Mouse (Mus musculus): ENCODE data around the gene Nek6. TPM values are rescaled to one million over a fixed set of nuclear protein-coding genes. Genes with fewer than 3 reads are reported as not detected.

Nek6 gene
- total RNA-seq, 2 experiments from 2014 or later: 27.0 to 27.9 TPM

DNA sequence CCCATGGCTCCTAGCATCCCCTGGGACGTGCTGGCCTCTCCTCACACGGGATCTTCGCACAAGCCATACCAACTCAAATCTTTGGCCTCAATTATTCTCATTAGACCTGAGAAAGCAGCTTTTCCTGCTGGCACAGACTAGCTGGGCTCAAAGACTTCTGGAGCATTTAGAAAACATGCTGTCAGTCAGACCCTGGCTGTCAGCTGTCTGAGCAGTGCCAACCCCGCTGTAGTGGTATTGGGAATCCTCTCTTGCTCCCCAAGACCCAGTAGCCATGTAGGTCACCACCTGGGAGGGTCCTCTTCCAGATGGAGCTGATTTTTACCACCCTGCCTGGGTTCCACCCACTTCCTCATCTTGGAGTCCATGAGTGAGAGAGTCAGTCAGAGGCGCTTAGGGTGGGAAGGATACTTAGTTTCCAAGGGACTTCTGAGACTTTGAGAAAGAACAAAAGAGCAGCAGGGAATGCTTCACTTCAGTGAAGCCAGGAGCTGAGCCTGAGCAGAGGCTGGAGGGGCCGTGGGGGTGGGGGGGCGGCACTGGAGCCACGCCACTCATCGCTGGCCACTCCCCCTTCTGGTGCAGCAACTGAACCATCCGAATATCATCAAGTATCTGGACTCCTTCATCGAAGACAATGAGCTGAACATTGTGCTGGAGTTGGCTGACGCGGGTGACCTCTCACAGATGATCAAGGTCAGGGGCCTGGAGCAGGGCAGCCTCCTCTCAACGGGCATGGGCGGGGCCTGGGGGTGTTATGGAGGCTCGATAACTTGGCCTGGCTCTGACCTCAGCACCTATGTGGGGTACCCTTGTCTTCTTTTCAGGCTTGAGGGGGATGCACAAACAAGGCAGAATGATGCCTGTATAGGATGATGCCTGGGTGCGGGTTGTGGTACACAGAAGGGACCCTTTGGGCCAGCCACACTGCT is 49.1 kb downstream of the Nek6 start:
- no peak for DNase-seq (ENCODE audit: low spot score in 2 of 2)
- intact Hi-C loops (cut with DNase I): no loop called here

DNA sequence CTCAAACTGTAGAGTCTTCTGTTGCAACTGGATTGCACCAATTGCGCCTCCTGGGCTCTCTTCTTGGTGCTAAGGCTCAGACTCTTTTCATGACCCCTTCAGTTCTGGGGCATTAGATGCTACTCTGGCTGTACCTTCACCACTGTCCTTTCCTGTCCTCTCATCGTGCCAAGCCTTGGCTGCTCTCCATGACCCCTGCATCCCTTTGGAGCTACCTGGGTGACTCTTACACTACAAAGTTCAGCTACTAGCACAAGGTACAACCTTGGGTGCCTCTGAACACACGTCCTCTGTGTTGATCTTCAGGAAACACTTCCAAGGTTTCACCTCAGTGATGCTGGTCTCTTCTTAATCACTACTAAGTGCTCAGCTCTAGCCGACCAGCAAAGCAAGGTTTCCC is 51.2 kb downstream of the Nek6 start:
- DNase-seq (ENCODE audit: low spot score in 2 of 2): no peak
- intact Hi-C loops (cut with DNase I): no loop called here

DNA sequence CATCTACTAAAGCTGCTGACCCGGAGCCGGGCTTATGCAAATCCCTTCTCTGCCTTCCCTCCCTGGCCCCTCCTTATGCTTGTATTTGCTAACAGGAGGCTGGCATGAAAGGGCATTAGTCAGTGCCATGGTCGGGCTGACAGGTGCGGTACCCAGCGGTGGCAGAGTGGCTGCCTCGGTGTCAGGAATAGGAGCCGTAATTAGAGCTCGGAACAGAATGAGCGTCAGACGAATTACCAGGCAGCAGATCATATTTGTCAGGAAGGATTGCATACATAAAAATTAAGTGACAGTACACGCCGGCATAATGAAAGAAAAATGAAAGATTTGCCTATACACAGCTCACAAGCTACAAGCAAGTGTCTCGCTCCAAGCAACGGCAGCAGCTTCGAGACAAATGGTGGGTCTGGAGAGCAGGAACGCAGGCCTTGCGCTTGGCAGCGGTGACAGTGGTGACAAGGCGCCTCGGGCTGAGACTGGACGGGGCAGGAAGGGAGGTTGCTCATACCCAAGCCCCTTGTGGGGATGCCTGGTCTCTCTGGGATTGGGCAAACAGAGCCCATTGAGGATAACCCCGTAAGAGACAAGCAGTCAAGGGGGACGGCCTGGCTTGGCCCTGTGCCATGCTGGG is 60.6 kb downstream of the Nek6 start:
- intact Hi-C loops (cut with DNase I): no loop called here
- DNase-seq (ENCODE audit: low spot score in 2 of 2): no peak

DNA sequence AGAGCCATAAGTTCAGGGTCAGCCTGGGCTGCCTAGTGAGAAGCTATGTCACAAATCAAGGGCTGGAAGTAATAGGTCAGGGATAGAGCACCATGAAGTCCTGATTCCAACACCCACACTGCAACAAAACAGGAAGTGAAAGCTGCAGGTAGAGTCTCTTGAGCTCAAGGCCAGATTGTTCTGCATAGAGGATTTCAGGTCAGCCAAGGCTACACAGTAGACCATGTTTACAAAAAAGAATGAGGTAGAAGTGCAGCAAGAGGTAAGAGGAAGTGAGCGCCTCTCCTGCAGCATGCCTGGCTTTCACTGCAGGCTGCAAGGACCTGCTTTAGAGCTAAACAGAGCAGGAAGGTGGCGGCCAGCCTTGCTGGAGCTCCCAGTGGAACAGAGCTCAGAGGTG is 63.3 kb downstream of the Nek6 start:
- DNase-seq (ENCODE audit: low spot score in 2 of 2): no peak
- intact Hi-C loops (cut with DNase I): no loop called here

DNA sequence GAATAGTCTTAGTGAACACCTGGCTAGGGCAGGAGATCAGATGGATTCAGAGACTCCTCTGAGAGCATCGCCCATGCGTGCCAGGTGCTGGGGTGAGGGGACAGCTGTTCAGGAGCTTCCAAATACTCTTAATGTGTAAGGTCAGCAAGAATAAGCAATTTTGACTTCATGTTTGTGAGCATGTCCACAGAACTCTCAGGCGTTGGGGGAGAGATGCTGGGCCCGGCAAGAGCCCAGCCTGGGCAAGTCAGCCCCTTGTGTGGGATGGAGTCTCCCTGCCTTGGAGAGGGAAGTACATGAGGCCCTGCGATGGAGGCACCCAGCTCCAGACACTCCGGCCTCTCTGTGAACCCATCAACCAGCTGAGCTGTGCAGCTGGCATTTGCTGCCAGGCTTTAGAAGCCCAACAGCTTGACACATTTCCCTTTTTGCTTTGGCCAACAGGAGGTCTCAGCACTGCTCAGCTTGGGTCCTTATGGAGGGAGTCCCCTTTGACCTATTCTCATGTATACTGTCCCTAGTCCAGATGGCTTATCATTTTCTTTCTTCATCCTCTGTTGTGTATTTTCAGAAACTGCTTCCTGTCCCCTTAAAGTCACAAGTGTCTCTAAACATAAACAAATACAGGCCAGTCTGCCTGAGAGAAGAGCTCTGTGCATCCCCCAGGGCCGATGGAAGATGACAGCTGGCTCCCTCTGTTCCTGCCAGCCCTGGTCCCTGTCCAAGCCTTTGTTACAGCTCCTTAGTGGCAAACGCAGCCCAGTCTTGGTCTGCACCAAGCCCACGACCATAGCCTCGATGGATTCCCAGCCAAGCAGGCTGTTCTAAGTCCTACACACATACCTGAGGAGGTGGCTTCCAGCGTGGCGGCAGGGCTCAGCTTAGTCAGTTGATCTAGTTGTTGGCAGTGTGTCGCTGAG is 67.4 kb downstream of the Nek6 start:
- intact Hi-C loops (cut with DNase I): no loop called here
- DNase-seq (ENCODE audit: low spot score in 2 of 2): peak; percentile 51 to 61

DNA sequence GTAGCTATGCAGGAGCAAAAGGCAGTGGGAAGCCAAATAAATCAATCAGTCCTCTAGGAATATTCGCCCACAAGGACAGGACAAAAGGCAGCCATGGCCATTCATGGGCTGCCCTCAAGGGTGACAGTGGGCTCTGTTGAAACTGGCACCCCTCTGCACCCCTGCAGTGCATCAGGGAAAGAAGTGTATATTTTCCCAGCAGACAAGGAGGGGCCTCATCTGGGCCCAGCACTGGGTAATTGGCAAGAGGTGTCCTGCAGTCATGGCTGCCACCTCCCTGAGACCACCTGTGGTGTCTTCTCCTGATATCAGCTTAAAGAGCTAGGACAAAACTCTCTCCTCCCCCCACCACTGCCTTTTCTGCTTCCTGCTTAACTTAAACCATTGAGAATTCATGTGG is 68.1 kb downstream of the Nek6 start:
- no peak for DNase-seq (ENCODE audit: low spot score in 2 of 2)
- intact Hi-C loops (cut with DNase I): no loop called here

DNA sequence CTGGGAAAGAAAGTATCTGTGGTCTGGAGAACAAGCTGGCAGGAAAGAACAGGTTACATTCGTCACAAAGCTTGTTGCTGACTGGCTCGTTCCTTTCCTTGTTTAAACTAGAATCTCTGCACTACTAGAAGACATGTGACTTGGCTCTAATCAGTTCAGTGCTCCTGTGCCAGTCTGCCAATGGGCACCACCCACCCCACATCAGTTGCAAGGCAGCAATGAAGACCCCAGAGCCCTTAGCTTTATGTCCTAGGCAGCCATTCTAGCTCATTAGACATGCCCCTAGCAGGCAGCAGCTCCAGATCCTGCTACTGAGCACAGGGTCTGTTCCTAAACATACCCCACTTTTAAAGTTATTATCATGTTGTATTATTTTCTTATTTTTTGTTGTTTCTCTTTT is 72.5 kb downstream of the Nek6 start:
- intact Hi-C loops (cut with DNase I): no loop called here
- DNase-seq (ENCODE audit: low spot score in 2 of 2): no peak

DNA sequence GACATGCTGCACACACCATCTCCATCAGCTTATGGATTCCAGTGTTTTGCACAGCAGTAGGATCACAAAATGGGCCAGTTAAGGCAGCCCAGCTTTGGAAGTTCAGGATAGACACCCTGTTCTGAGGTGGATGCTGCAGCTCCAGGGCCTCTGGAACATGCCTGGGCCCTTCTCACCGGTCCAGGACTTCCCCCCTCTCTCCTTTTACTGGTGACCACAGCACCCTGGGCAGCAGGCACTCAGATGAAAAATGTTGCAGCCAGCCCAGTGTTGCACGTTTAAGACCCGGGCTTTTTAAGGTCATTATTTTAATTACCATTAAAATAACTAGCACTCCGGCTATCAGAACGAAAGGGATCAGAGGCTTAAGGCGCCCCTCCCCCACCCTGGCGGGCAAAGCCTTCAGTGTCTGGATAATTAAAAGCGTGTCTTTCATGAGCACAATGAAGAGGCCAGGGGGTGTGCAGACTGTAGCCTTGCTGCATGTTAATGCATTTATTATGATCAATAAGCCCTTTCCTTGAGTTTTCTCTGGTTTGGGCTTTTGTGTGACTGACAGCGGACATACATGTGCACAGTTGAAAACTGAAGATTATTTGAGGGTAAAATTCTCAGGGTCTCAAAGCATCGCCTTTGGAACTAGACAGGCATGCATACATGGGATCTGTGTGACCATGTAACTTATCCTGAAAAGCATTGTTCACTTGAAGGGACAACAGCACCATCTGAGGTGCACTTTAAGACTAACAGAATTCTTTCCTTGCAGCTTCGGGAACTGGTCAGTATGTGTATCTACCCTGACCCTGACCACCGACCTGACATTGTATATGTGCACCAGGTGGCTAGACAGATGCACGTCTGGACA is 73.3 kb downstream of the Nek6 start:
- intact Hi-C loops (cut with DNase I): no loop called here
- no peak for DNase-seq (ENCODE audit: low spot score in 2 of 2)

DNA sequence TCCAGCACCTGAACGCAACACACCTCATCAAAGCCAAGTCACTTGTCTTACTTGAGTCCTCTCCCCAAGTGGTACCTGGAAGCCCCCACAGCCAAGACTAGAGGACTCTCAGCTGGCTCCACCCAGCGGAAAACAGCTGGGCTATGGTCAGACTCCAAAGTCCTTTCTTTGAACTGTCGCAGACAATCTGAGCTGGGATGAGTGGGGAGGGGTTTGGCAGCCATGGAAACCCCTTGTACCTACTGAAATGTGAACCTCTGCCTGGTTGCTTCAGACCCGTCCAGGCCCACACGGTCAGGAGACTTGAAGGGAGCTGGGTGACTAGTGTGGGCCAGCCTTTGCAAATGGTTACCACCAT is 73.9 kb downstream of the Nek6 start:
- intact Hi-C loops (cut with DNase I): no loop called here

DNA sequence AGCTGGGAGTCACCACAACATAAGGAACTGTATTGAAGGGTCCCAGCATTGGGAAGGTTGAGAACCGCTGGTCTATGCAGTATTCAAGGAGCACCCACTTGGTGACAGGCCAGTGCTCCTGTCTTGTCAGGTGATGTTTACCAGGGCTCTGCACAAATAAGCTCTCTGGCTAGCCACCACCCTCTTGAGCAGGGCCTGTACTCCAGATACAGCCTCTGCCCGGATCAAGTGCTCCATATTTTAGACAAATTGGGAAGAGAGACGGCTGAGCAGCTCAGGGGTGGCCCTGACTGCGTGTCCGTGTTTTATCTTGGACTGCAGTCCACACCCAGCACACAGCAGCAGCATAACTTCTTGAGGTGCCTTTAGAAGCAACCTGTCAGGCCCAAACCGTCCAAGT is 75.3 kb downstream of the Nek6 start:
- intact Hi-C loops (cut with DNase I): no loop called here
- DNase-seq (ENCODE audit: low spot score in 2 of 2): no peak

More for the DNA sequence above, 73.9 kb downstream of the Nek6 start:
- DNase-seq (ENCODE audit: low spot score in 2 of 2): no peak

DNA sequence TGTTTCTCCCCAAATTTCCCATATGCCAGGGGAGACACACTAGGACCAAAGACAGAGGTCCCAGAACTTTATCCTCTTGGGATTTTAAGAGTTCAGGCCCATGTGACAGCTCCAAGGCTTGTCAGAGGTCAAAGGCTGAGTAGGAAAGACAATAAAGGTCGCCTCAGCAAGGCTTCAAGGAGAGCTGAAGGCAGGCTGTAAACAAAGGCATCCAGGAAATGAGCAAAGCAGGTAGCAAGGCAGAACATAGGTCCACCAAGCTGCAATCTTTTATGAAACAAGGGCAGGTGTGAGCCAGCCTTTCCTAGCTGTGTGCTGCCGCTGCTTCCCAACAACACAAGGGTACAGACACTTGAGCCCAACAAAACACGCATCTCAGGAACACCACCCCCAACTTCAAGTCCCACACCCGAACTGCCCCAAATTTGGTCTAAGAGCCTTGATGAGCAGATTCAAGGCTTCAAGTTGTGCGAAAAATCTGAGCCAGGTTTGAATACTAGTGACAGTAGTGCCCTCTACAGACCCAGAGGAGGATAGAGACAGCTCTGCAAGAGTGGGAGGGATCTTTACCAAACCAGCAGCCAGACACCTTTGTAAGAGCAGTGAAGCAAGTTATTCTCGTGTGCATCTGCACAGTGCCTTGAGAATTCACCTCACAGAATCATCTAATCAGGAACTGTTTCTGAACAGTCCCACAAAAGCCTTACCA is 80.5 kb downstream of the Nek6 start:
- DNase-seq (ENCODE audit: low spot score in 2 of 2): peak in 1 of 2 experiments; percentile 37
- intact Hi-C loops (cut with DNase I): loop anchor here (1.0 to 10.0 kb wide), 2 partner anchors 162 to 777 kb away; no protein-coding TSS in a partner anchor

DNA sequence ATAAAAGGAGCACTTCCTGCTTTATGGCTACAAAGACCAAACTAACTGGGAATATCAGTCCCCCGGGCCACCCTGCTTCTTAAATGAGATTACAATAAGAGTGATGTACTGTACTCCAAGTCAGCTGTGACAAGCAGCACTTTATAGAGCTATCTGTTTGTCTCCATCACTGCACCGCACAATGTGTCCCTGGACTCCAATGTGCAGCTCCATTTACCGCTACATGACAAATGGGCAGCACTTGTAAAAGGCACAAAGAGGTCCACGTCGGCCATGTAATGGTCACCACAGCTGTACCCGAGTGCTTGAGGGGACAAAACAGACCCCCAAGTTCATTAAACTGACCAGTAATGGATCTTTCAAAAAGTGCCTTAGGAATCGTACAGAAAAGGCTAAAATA is 83.4 kb downstream of the Nek6 start:
- intact Hi-C loops (cut with DNase I): loop anchor here (10.0 kb wide), 1 partner anchor 780 kb away; no protein-coding TSS in a partner anchor
- no peak for DNase-seq (ENCODE audit: low spot score in 2 of 2)

DNA sequence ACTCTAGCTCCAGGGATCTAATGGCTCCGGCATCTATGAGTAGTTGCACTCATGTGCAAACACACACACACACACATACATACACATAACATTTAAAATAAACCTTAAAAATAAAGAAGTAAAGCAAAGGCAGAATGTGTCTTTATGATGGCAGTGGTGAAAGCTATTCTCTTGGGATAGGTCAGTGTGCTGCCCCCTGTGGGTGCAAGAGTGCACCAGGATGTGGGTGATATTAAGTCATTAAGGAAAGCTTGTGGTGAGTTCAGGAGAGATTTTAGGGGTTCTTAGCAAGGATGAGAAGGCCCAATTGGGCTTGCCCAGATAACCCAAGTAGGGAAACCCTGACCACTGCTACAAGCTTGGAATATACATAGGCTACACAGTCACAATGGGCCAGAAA is 86.5 kb downstream of the Nek6 start:
- DNase-seq (ENCODE audit: low spot score in 2 of 2): no peak
- intact Hi-C loops (cut with DNase I): loop anchor here (10.0 kb wide), 1 partner anchor 783 kb away; no protein-coding TSS in a partner anchor

DNA sequence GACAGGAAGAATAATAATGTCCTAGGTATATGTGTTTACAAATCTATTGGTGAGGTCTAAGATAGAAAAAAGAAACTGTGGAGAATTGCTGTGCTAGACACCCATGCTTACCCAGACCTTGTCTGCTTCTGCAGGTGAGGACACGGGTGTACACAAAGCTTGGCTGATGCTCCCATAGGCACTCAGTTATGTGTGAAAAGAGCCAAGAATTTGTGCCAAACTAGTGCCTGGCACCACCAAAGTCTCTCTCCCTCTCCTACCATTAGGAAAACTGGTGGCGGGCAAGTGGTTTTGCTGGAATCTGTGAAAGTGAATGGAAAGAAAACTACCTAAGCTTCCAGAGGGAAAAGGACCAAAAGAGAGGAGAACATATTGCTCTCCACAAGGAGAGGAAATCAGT is 87.0 kb downstream of the Nek6 start:
- intact Hi-C loops (cut with DNase I): loop anchor here (10.0 kb wide), 1 partner anchor 784 kb away; no protein-coding TSS in a partner anchor

DNA sequence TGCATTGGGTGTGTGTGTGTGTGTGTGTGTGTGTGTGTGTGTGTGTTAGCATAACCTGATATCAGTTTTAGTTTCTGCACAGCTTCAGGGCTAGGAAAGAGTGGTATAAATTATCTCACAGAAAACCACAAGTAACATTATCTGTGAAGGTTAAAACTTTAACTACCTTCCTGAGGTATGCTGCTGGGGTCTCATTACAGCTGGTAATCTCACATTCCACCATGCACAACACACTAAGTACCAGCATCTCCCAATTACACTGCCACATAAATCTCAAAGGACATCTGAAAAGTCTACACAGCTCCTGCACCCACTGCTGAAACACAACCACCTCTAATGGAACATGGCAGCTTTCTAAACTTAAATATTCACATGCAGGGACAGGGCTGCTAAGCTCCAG is 89.4 kb downstream of the Nek6 start:
- intact Hi-C loops (cut with DNase I): no loop called here
- no peak for DNase-seq (ENCODE audit: low spot score in 2 of 2)

More for the DNA sequence above, 87.0 kb downstream of the Nek6 start:
- DNase-seq (ENCODE audit: low spot score in 2 of 2): no peak

DNA sequence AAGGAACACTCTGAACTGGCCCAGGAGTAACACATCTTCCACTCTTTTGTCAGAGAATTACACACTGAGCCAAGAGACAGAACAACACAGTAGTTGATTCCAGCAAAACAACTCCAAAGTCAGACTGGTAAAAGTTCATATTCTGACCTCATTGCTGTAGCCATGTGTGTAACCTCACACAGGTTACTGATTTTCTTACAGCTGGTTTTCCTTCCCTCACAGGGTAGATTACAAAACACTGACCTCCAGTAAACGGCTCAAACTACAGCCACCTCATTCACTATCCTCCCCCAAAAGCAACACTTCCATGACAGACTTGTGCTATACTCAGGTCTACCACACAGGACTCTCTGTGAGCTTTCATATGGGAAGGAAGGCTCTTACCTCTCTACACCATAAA is 96.3 kb downstream of the Nek6 start:
- intact Hi-C loops (cut with DNase I): no loop called here
- no peak for DNase-seq (ENCODE audit: low spot score in 2 of 2)

DNA sequence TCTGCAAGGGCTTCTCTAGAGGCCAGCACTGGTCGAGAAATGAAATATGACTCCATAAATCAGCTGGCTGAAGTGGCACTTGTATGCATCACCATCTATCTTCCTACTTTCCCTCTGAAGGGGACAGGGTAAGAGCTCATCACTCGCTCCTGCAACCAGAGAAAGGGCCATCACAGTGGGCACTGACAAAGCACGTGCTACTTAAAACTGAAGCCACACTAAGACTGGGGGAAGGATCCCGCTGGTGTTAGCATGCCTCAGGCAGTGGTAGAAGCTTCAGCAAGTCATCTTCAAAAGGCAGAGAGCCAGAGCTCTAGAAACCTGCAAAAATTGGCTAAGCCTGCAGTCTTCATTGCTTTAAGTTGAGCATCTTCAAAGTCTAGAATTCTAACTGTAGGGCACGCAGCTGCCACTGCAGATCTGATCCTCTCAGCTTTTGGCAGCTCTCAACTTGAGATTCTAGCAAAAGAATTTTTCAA is 97.4 kb downstream of the Nek6 start:
- intact Hi-C loops (cut with DNase I): no loop called here
- DNase-seq (ENCODE audit: low spot score in 2 of 2): no peak

DNA sequence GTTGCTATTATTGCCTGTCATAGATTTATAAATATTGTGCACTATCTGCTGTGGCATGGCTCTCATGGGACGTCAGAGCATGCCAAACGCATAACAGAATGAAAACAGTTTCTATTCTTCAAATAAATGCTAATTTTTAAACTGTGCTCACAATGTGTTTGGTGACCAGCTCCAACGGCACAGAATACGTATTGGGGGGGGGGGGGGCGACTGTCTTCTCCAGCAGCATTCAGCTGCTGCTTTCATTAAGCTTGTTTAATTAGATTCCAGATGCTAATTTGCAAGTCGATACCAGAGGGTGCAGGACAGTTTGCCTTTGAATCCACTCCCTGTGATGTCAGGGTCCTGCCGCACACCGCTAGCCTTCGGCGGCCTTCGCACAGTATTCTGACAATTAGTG is 97.9 kb downstream of the Nek6 start:
- intact Hi-C loops (cut with DNase I): no loop called here
- no peak for DNase-seq (ENCODE audit: low spot score in 2 of 2)
